Mouse (Mus musculus) frontal cortex, postnatal 36 days (tissue): Measurements from ENCODE around the gene Mboat7.
"Not testable (repeated sequence)": the region's sequence is repeated elsewhere in the genome, so short reads cannot be mapped to it uniquely, and the experiment has no call there.

Source experiments
- DNase-seq, 2 experiments: peaks; one replicate each; pipeline ENCODE4 v3.0.0; 2022; ENCODE audit warnings: low spot score in 2 of 2

Gene Mboat7

DNA sequence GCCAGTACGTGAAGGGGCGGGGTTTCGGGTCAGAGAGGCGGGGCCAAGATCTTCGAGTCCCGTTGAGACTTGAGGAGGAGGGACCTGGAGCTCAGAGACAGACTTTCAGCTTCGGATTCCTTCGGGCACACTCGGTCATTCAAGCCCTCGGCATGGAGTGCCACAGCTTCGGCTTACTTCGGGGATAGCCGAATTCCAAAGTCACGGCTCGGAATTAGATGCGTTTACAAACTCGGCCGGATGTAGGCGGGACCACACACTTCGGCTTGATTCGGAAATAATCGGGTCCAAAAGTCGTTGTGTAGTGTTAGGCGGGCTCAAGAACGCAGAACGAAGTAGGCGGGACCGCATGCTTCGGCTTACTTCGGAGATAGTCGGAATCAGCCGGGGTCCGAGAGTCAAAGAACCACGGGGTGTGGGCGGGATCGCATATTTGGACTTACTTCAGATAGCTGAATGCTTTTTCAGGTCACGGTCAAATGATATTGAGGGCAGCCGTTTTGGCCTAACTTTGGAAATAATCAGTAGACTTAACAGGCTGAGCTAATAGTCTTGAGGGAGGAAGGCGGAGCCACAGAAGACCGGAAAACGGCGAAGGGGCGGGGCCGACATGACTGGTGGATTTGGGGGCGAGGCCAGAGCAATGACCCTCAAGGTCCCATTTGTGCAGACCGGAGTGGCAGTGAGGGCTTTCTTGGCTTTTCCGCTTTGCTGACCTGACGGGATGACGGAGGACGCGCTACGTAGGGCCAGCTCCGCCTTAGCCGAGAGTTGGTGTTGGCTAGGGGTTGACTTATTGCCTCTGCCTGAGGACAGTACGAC lies at the start of gene Mboat7:
Gene Mboat7 (minus strand): TSS at position 537 of the 822 bp plus-strand sequence.
- peak; percentile 94 to 99 for DNase-seq

DNA sequence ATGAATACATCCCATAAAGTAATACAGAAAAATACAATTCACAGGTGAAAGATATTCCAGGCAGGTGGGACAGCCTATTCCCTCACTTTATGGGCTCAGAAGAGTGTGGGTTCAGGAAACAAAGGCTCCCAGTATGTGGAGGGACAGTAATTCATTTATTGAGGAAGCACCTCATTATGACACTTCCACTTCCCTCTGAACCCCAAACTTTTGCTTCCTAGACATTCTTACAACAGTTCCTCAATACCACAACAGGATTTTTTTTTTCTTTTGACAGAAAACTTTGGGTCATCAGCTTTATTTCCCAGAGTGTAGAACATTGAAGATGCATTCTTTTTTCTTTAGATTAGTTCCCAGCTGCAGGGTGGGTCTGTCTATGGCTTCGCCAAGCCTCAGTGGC lies 39.4 kb upstream of the Mboat7 start:
- DNase-seq: not testable (repeated sequence)

- DNase-seq: not testable (repeated sequence)
These were observed 32.1 kb upstream of the Mboat7 start for GRCm38 (mm10) chr7:3725459-3725858.

- not testable (repeated sequence) for DNase-seq
These were observed 26.9 kb upstream of the Mboat7 start, which contains the start of gene Pirb for GRCm38 (mm10) chr7:3720268-3720667. TSS of gene Pirb (minus strand) at chr7:3720391.

GRCm38 (mm10) chr7:3715249-3715648 lies 21.9 kb upstream of the Mboat7 start:
- no peak for DNase-seq

DNA sequence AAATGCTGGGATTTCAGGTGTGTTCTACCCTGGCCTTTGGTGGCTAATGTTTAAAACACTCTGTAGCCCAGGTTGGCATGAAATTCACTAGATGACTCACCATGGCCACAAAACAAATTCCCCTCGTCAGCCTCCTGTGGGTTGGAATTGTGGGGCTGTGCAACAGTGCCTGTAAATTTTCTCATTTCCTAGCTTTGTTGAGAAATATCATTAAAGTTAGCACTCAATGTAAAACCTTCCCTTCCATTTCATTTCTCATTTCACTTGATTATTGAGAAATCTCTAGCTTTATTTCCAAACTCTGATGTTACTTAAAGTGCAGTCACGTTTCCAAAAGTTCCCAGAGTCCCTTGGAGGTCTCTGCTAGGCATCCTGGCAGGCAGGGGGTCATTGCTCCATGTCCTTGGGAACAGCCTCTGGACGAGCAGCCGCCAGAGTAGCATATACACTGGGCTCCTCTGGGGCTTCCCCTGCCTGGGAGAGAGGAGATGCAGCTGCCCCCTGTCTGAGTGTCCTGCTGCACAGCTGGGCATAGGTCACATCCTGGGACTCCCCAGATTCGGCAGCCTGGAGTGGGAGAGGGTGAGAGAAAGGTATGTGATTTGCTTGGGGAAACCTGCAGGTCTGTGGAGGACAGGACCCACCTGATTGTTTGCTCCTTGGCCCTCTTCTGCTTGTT lies 19.1 kb upstream of the Mboat7 start:
- DNase-seq: no peak

DNA sequence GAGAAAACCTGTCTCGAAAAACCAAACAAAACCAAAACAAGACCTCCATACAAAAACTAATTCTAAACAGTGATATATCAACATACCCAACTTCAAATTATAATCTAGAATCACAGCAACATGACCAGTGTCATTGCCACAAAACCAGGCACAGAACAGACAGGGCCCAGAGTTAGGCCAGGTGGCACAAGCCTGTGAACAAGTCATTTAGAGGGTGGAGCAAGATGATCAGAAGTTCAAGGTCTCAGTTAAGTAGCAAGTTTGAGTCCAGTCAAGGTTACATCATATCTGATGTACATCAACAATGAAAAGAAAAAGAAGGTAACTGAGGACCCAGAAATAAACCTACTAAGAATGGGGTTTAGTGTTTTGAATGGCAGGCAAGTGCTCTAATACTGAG lies 15.7 kb upstream of the Mboat7 start:
- DNase-seq: no peak

DNA sequence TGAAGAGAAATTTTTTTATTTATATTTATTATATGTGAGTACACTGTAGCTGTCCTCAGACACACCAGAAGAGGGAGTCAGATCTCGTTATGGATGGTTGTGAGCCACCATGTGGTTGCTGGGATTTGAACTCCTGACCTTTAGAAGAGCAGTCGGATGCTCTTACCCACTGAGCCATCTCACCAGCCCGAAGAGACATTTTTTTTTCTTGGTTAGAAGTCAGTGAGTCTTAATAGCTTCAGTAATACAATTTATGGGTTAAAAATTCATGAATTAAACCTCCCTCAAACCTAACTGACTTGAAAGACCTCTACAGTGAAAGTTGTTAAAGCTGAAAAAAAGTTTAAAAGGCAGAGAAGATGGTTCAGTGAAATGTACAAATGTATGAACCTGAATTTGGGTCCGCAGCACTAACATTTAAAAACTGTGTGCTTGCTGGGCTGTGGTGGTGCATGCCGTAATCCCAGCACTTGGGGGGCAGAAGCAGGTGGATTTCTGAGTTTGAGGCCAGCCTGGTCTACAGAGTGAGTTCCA lies 15.2 kb upstream of the Mboat7 start:
- DNase-seq: not testable (repeated sequence)

DNA sequence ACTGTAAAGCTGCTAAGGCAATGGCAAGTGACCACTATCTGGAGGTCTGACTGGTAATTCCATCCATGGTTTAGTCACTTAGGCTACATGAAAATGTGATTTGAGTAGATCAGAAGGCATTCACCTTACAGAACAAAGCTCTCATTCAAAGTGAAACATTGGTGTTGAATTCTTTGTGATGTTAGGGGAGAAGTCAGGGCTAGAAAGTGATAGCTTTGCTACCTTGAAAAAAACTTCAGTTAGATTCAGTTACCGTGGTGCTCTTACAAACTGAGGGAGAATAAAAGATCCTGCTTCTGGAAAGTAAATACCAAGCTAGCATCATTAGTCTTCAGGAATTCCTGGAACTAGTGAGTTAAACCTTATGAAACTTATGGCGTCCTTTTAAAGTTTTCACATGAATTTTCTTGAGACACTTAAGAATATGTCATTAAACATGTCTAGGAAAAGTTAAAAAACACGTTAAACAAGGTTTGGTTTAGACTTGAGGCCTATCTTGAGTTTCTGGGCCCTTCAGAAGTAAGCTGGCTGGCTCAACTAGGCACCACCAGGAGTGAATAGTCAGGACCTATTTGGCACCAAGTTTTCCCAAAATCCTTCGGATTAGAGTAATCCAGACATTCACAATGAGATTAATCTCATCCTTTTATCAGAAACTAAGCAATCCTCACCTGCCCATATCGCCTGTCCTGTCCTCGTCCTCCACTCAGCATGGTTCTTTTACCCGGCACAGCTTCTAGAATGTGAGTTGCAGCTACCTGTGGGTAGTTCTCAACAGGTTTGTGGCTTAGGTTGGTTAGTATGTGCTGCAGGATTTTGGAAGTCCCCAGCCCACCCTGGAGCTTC lies 14.5 kb upstream of the Mboat7 start:
- DNase-seq: no peak

- DNase-seq: no peak
These were observed 13.7 kb upstream of the Mboat7 start for GRCm38 (mm10) chr7:3707027-3707426.

- DNase-seq: no peak
These were observed 13.1 kb upstream of the Mboat7 start for GRCm38 (mm10) chr7:3706343-3706934.

GRCm38 (mm10) chr7:3705911-3706310 lies 12.6 kb upstream of the Mboat7 start:
- DNase-seq: no peak

DNA sequence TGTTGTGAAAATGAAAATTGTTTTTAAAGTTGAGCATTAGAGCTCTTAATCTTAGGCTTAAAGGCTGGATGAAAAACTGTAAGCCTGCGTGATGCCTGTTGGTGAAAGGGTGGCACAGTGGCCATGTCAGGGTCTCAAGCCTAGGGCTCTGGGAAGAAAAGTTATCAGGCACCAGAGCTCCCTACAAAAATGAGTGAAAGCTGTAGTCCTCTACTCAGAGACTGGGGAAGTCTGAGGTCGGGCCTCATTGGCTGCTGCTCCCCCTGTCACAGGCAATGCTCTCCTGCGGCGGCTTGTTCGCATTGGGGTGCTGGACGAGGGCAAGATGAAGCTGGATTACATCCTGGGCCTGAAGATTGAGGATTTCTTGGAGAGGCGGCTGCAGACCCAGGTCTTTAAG lies 12.1 kb upstream of the Mboat7 start:
- DNase-seq: not testable (repeated sequence)

DNA sequence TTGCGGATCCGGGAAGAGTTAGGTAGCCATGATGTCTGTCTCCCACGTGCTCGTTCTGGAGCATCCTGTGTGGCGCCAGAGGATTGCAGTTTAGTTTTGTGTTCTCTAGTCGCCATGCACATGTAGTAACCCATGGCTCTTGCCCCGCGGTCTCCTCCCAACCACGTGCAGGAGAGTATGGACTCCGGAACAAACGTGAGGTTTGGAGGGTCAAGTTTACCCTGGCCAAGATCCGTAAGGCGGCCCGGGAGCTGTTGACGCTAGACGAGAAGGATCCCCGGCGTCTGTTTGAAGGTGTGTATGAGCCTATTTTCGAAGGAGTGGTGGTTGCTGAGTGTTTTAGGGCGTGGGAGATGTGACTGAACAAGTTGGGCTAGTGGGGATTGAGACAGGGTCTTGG lies 11.2 kb upstream of the Mboat7 start:
- no peak for DNase-seq

DNA sequence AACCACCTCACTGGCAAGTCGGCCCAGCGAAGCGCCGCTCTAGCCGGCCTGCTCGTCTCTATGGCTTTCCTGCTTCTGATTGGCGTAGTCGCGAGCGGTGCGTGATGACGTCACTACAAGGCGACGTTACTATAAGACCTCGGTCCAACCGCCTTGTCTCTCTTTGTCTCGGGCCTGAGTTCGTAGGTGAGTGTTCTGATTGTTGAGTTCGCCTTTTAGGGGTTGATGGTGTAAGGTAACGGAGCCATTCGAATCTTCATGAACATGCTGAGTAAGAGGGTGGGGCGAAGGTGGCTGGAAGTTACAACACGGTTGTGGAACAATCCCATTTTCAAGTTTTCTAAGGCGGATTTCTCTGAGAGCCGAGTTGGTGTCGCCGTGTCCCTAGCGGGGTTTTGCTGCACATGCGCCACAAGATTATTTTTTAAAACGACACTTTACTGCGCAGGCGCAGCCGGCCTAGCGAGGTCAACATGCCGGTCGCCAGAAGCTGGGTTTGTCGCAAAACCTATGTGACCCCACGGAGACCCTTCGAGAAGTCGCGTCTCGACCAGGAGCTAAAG lies 10.6 kb upstream of the Mboat7 start, which contains the start of gene Rps9:
Gene Rps9 (plus strand): TSS at position 115 of the 563 bp plus-strand sequence.
- peak; percentile 97 to 99 for DNase-seq

DNA sequence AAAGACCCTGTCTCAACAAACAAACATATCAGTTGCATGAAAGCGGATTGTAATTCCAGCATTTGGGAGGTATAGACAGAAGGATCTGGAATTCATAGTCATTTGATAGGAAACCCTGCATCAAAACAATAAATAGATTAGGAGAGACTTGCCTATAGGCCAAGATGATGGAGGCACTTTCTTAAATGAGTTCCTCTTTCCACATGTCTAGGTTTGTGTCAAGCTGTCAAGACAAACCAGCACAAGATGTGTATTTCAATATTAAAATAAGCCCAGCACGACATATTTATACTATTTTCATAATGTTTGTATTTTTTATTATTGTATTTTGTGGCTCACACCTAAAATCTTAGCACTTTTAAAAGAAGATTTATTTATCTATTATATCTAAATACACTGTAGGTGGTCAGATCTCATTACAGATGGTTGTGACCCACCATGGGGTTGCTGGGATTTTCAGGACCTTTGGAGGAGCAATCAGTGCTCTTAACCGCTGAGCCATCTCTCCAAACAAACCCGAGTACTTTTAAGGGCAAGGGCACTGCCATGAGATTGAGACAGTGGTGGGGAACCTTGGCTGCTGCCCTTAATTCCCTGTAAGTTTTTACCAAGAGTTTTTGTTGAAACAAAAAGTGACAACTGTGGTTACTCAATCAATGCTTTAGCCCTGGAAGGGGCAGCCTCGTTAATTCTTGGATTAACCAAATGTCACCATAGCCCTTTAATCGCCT lies 10.0 kb upstream of the Mboat7 start:
- DNase-seq: no peak

- no peak for DNase-seq
These were observed 5.1 kb upstream of the Mboat7 start for GRCm38 (mm10) chr7:3698471-3698870.

- DNase-seq: not testable (repeated sequence)
These were observed 1.6 kb upstream of the Mboat7 start for GRCm38 (mm10) chr7:3694949-3695305.

DNA sequence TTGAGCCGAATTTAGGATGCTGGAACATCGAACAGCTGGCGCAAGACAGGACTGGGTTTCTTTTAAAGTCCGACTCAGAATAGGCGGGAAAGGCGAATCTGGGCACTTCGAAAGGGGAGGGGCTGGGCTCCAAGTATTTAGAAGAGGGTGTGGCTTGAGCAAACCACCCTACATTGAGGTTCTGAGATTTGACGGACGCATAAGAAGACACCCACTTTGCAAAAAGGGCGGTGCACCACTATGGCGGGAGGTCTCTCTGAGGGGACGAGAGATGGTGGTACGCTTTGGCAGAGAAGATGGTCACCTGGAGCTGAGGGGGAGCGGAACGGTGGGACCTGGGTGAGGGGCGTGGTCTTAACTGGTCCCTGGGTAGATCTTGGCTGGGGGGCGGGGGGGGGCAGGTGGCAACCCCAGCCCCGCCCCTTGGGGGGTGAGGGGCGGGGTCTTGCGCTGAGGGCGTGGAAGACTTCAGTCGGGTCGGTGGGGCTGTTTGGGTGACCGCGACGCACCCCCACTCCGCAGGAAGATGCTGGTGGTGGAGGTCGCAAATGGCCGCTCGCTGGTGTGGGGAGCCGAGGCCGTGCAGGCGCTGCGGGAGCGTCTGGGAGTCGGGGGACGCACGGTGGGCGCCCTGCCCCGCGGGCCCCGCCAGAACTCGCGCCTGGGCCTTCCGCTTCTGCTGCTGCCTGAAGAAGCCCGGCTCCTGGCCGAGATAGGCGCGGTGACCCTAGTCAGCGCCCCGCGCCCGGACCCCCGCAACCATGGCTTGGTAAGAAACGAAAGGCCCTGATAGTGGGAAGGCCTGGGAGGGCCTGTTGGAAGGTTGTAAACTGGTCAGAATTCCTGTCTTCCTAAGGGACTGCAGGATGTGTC lies 989 bp upstream of the Mboat7 start:
- peak in 1 of 2 experiments; percentile 66 for DNase-seq

DNA sequence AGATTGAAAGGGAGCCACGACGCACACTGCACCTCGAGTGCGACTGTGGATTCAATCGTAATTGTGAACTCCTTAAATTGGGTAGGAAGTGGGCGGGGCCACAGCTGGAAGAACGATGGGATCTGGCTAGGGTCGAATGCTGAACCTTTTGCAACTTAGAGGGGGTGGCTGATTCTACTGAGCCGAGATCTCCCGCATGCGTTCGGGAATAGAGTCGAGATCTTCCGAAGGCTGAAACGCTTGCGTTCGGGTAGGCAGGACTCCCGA lies 419 bp upstream of the Mboat7 start:
- peak in 1 of 2 experiments; percentile 82 for DNase-seq
